Comparison of ENCODE assay signal across 10 mouse cellular contexts in genomic region chr9:37689970-37690686, GRCm38 (mm10). TPM values are rescaled to one million over a fixed set of nuclear protein-coding genes. Genes with fewer than 3 reads are reported as not detected.
DNase-seq lines count a peak whose midpoint lies in the region; ATAC-seq lines count a peak whose summit lies in the region.
"Had no signal": no experiment of that assay in that cellular context is flagged by ENCODE, and none has a peak within 500 bp of the region (broad histone marks: within the 10 kb centered on the region; RNA-seq: fewer than 3 reads in every experiment).

No protein-coding gene starts in this region.

- H3K9me3 ChIP-seq in hindbrain, embryonic 14.5 days (ENCODE audit: control insufficient read depth, low read length) = no peaks in the 10 kb centered on the region
- H3K9me3 ChIP-seq in hindbrain, embryonic 12.5 days (replicated peaks) = no peaks in the 10 kb centered on the region
- H3K9me3 ChIP-seq in hindbrain, embryonic 16.5 days (ENCODE audit: control insufficient read depth, low read length) = no peaks in the 10 kb centered on the region
- H3K9me3 ChIP-seq in heart, embryonic 11.5 days (replicated peaks; ENCODE audit: control insufficient read depth, low read length) = no peaks in the 10 kb centered on the region

- no peak overlapping the region for H3K9ac ChIP-seq in hindbrain, embryonic 14.5 days
- H3K9ac ChIP-seq in hindbrain, embryonic 12.5 days = no peak overlapping the region
- no peak overlapping the region for H3K9ac ChIP-seq in hindbrain, embryonic 16.5 days (ENCODE audit: low read depth, low read length)
- no peak overlapping the region for H3K9ac ChIP-seq in heart, embryonic 11.5 days (ENCODE audit: low read depth, low read length)

- H3K36me3 ChIP-seq in hindbrain, embryonic 14.5 days (replicated peaks; ENCODE audit: control insufficient read depth, insufficient read depth) = no peaks in the 10 kb centered on the region
- H3K36me3 ChIP-seq in hindbrain, embryonic 12.5 days = no peaks in the 10 kb centered on the region
- H3K36me3 ChIP-seq in hindbrain, embryonic 16.5 days (ENCODE audit: control insufficient read depth, insufficient read depth, low read length) = no peaks in the 10 kb centered on the region
- H3K36me3 ChIP-seq in heart, embryonic 11.5 days (ENCODE audit: control insufficient read depth, insufficient read depth, low read length) = no peaks in the 10 kb centered on the region

- no peak overlapping the region for H3K4me2 ChIP-seq in hindbrain, embryonic 14.5 days (replicated peaks)
- H3K4me2 ChIP-seq in hindbrain, embryonic 12.5 days (replicated peaks) = no peak overlapping the region
- no peak overlapping the region for H3K4me2 ChIP-seq in hindbrain, embryonic 16.5 days (ENCODE audit: low read length)
- no peak overlapping the region for H3K4me2 ChIP-seq in heart, embryonic 11.5 days

- DNase-seq in hindbrain, embryonic 14.5 days (ENCODE audit: low spot score) = peak; percentile 68
- DNase-seq in 416B (ENCODE audit: low read depth) = peak; percentile 46
- DNase-seq in MN1 (ENCODE audit: low spot score) = peak; percentile 26
- DNase-seq in left cerebral cortex, postnatal 4 days = no peak
- no peak for DNase-seq in B cell, adult 2 months

- H3K4me3 ChIP-seq in hindbrain, embryonic 14.5 days (replicated peaks; ENCODE audit: low read length) = no peak overlapping the region
- H3K4me3 ChIP-seq in hindbrain, embryonic 12.5 days = no peak overlapping the region
- no peak overlapping the region for H3K4me3 ChIP-seq in hindbrain, embryonic 16.5 days (ENCODE audit: low read length)
- H3K4me3 ChIP-seq in heart, embryonic 11.5 days (ENCODE audit: low read depth, low read length) = no peak overlapping the region

- H3K27ac ChIP-seq in hindbrain, embryonic 14.5 days = no peak overlapping the region
- no peak overlapping the region for H3K27ac ChIP-seq in hindbrain, embryonic 12.5 days
- H3K27ac ChIP-seq in hindbrain, embryonic 16.5 days (ENCODE audit: low read depth, low read length) = no peak overlapping the region
- no peak overlapping the region for H3K27ac ChIP-seq in heart, embryonic 11.5 days (ENCODE audit: low read depth, low read length)

- intact Hi-C loops in left cerebral cortex, postnatal 4 days (cut with DNase I) = loop anchor here (2.0 kb wide), 1 partner anchor 241 kb away; no protein-coding TSS in a partner anchor

- 37% methylated on average over 5 of the region's 5 CpGs for WGBS in hindbrain, embryonic 14.5 days
- 53% methylated on average over 5 of the region's 5 CpGs for WGBS in hindbrain, embryonic 12.5 days
- WGBS in hindbrain, embryonic 16.5 days = 32% methylated on average over 5 of the region's 5 CpGs
- WGBS in heart, embryonic 11.5 days (ENCODE audit: insufficient replicate concordance) = 57% methylated on average over 5 of the region's 5 CpGs

- no peaks in the 10 kb centered on the region for H3K27me3 ChIP-seq in hindbrain, embryonic 14.5 days (ENCODE audit: control insufficient read depth, insufficient read depth, low read length)
- H3K27me3 ChIP-seq in hindbrain, embryonic 12.5 days = no peaks in the 10 kb centered on the region
- no peaks in the 10 kb centered on the region for H3K27me3 ChIP-seq in hindbrain, embryonic 16.5 days (replicated peaks; ENCODE audit: control insufficient read depth, insufficient read depth, low read length)
- H3K27me3 ChIP-seq in heart, embryonic 11.5 days (ENCODE audit: control insufficient read depth, insufficient read depth, low read length) = no peaks in the 10 kb centered on the region

- H3K4me1 ChIP-seq in hindbrain, embryonic 14.5 days (replicated peaks; ENCODE audit: control insufficient read depth, insufficient read depth, low read length) = no peaks in the 10 kb centered on the region
- H3K4me1 ChIP-seq in hindbrain, embryonic 12.5 days = no peaks in the 10 kb centered on the region
- no peaks in the 10 kb centered on the region for H3K4me1 ChIP-seq in hindbrain, embryonic 16.5 days (ENCODE audit: control insufficient read depth, insufficient read depth, low read depth, low read length)
- H3K4me1 ChIP-seq in heart, embryonic 11.5 days (ENCODE audit: control insufficient read depth, insufficient read depth, low read length) = no peaks in the 10 kb centered on the region

- 0 out of 2 replicates have a peak, but pooled peaks have one; percentile 64 for ATAC-seq in hindbrain, embryonic 14.5 days (ENCODE audit: low FRiP score)
- ATAC-seq in hindbrain, embryonic 12.5 days (ENCODE audit: low FRiP score) = no peak
- peak; percentile 89 for ATAC-seq in hindbrain, embryonic 16.5 days
- no peak for ATAC-seq in heart, embryonic 11.5 days (replicated peaks; ENCODE audit: insufficient number of reproducible peaks, low FRiP score, low TSS enrichment)

RNA-seq across cellular contexts. Expression of gene Panx3, which starts 21.1 kb away (rescaled TPM):
- 0.09 TPM in 1 of 2 replicates, not detected in the other for polyA plus RNA-seq in hindbrain, embryonic 14.5 days (2014; fragmentation: Nextera tagmentation; extraction: Ambion mirVana)
- 0.79 and 3.0 TPM in 2 replicates for polyA plus RNA-seq in hindbrain, embryonic 12.5 days (2016; fragmentation: Nextera tagmentation; extraction: Ambion mirVana)
- 0.15 and 0.51 TPM in 2 replicates for polyA plus RNA-seq in hindbrain, embryonic 16.5 days (2015; fragmentation: Nextera tagmentation; extraction: Ambion mirVana)
- not detected for total RNA-seq in left cerebral cortex, postnatal 4 days (2021)
- polyA plus RNA-seq in heart, embryonic 11.5 days (2014; fragmentation: Nextera tagmentation; extraction: Ambion mirVana) = 0.08 and 0.10 TPM in 2 replicates
- total RNA-seq: left cerebral cortex, postnatal 25 days had no signal
- polyA plus RNA-seq: spleen, adult 2 months had no signal

RNA-seq across cellular contexts. Expression of gene Olfr160, which starts 25.9 kb away (rescaled TPM):
- not detected in 2 replicates for polyA plus RNA-seq in hindbrain, embryonic 14.5 days (2014; fragmentation: Nextera tagmentation; extraction: Ambion mirVana)
- not detected in 2 replicates for polyA plus RNA-seq in hindbrain, embryonic 12.5 days (2016; fragmentation: Nextera tagmentation; extraction: Ambion mirVana)
- polyA plus RNA-seq in hindbrain, embryonic 16.5 days (2015; fragmentation: Nextera tagmentation; extraction: Ambion mirVana) = not detected in 2 replicates
- not detected for total RNA-seq in left cerebral cortex, postnatal 4 days (2021)
- not detected in 2 replicates for polyA plus RNA-seq in heart, embryonic 11.5 days (2014; fragmentation: Nextera tagmentation; extraction: Ambion mirVana)
- total RNA-seq: left cerebral cortex, postnatal 25 days had no signal
- polyA plus RNA-seq: spleen, adult 2 months had no signal

RNA-seq across cellular contexts. Expression of gene Tbrg1, which starts 33.0 kb away (rescaled TPM):
- polyA plus RNA-seq in hindbrain, embryonic 14.5 days (2014; fragmentation: Nextera tagmentation; extraction: Ambion mirVana) = 91.3 and 91.5 TPM in 2 replicates
- polyA plus RNA-seq in hindbrain, embryonic 12.5 days (2016; fragmentation: Nextera tagmentation; extraction: Ambion mirVana) = 129 and 140 TPM in 2 replicates
- polyA plus RNA-seq in hindbrain, embryonic 16.5 days (2015; fragmentation: Nextera tagmentation; extraction: Ambion mirVana) = 87.1 and 89.2 TPM in 2 replicates
- 10 to 100 TPM; 57.0 to 60.5 TPM for total RNA-seq in left cerebral cortex, postnatal 4 days (2021)
- polyA plus RNA-seq in heart, embryonic 11.5 days (2014; fragmentation: Nextera tagmentation; extraction: Ambion mirVana) = 182 and 188 TPM in 2 replicates

RNA-seq across cellular contexts. Expression of gene Olfr874, which starts 54.8 kb away (rescaled TPM):
- polyA plus RNA-seq in hindbrain, embryonic 14.5 days (2014; fragmentation: Nextera tagmentation; extraction: Ambion mirVana) = not detected in 2 replicates
- not detected in 2 replicates for polyA plus RNA-seq in hindbrain, embryonic 12.5 days (2016; fragmentation: Nextera tagmentation; extraction: Ambion mirVana)
- polyA plus RNA-seq in hindbrain, embryonic 16.5 days (2015; fragmentation: Nextera tagmentation; extraction: Ambion mirVana) = not detected in 2 replicates
- not detected for total RNA-seq in left cerebral cortex, postnatal 4 days (2021)
- polyA plus RNA-seq in heart, embryonic 11.5 days (2014; fragmentation: Nextera tagmentation; extraction: Ambion mirVana) = not detected in 2 replicates
- total RNA-seq: left cerebral cortex, postnatal 25 days had no signal
- polyA plus RNA-seq: spleen, adult 2 months had no signal

Comparison
In these comparisons a context has a peak if more than half of its experiments do, and no peak if none do; other contexts are left out.
1. ATAC-seq: peak in hindbrain, embryonic 14.5 days (single experiment) and hindbrain, embryonic 16.5 days (single experiment); none in hindbrain, embryonic 12.5 days (single experiment) and heart, embryonic 11.5 days (single experiment).
2. DNase-seq: peak in hindbrain, embryonic 14.5 days (single experiment), 416B (single experiment) and MN1 (single experiment); none in left cerebral cortex, postnatal 4 days (single experiment) and B cell, adult 2 months (0 of 2).